Mouse (Mus musculus) midbrain, postnatal 0 days (tissue): Measurements from ENCODE around the gene Lmo1. TPM values are rescaled to one million over a fixed set of nuclear protein-coding genes. Genes with fewer than 3 reads are reported as not detected.

Experiments
- ATAC-seq: fragments of 200-750 bp; cut with Nextera tagmentation; 2 replicates; pipeline ENCODE4 v1.8.0; 2017; ENCODE audit warnings: moderate number of reproducible peaks, mild to moderate bottlenecking, moderate TSS enrichment, moderate library complexity; ENCODE audit not compliant: low FRiP score
- DNase-seq: peaks from one replicate; pipeline ENCODE4 v3.0.0-alpha.2; 2015; ENCODE audit warnings: low spot score
- H3K27ac ChIP-seq: fragments of 300-500 bp; sonication (generic); 2 replicates; pipeline ENCODE4 v1.5.1; 2014; ENCODE audit warnings: low read depth, mild to moderate bottlenecking, low read length, mixed read lengths
- H3K27me3 ChIP-seq: fragments of 300-500 bp; sonication (generic); 2 replicates; pipeline ENCODE4 v1.6.1; 2014; ENCODE audit warnings: low read length, control low read depth, mixed read lengths; ENCODE audit not compliant: insufficient read depth
- H3K36me3 ChIP-seq: fragments of 300-500 bp; sonication (generic); 2 replicates; pipeline ENCODE4 v1.6.1; 2014; ENCODE audit warnings: low read length, control low read depth, mixed read lengths; ENCODE audit not compliant: insufficient read depth
- H3K4me1 ChIP-seq: fragments of 300-500 bp; sonication (generic); 2 replicates; pipeline ENCODE4 v1.6.1; 2014; ENCODE audit warnings: mild to moderate bottlenecking, control low read depth, antibody characterized with exemption, low read length, mixed read lengths; ENCODE audit not compliant: insufficient read depth
- H3K4me2 ChIP-seq: fragments of 300-500 bp; sonication (generic); 2 replicates; pipeline ENCODE4 v1.6.1; 2014; ENCODE audit warnings: low read depth, mild to moderate bottlenecking, low read length, mixed read lengths; ENCODE audit not compliant: poor library complexity, severe bottlenecking
- H3K4me3 ChIP-seq: fragments of 300-500 bp; sonication (generic); 2 replicates; pipeline ENCODE4 v1.5.1; 2014; ENCODE audit warnings: low read depth, mild to moderate bottlenecking, low read length, moderate library complexity
- H3K9ac ChIP-seq: fragments of 300-500 bp; sonication (generic); replicated peaks from 2 replicates; pipeline ENCODE4 v1.6.1; 2014; ENCODE audit warnings: mild to moderate bottlenecking, low read length, moderate library complexity, mixed read lengths; ENCODE audit not compliant: poor library complexity, severe bottlenecking
- H3K9me3 ChIP-seq: fragments of 300-500 bp; sonication (generic); 2 replicates; pipeline ENCODE4 v1.6.1; 2016; ENCODE audit warnings: low read length, control low read depth
- CTCF ChIP-seq: IDR thresholded peaks from 2 replicates; pipeline ENCODE4 v1.5.1; 2016; ENCODE audit warnings: antibody characterized with exemption, mild to moderate bottlenecking
- WGBS: fragments of 180-500 bp; shearing (Covaris S2); extraction: QIAGEN DNeasy Blood & Tissue Kit; methylation state at CpG from one replicate; pipeline ENCODE4 v1.1.7; 2014; 5-methylcytosine and 5-hydroxymethylcytosine counted together
- polyA plus RNA-seq: library from polyadenylated mRNA; unstranded; fragments of >200 nt; fragmentation: Nextera tagmentation; extraction: Ambion mirVana; gene quantifications from 2 replicates; pipeline ENCODE4 v1.2.1, GENCODE M21; 2015
- total RNA-seq: library from RNA; depleted of rRNA; stranded (reverse); fragments of >200 nt; gene quantifications from 2 replicates; pipeline ENCODE4 v1.2.3, GENCODE M21; 2014

Gene Lmo1
- total and polyA plus RNA-seq, 2 experiments from 2014 or later, result 109 TPM

- no peak overlapping the region for H3K4me3 ChIP-seq
- H3K4me1 ChIP-seq, result peaks cover 5% of the 10 kb centered on the region; the same call in 1 of the 2 replicates
- 68% methylated on average over 2 of the region's 2 CpGs for WGBS
- no peak overlapping the region; the same call in 1 of the 2 replicates for H3K27ac ChIP-seq
- H3K27me3 ChIP-seq, result no peaks in the 10 kb centered on the region
- peaks cover 6% of the 10 kb centered on the region for H3K36me3 ChIP-seq
- ATAC-seq (no peak), DNase-seq (no peak)
- no peak overlapping the region for H3K4me2 ChIP-seq
- TF ChIP-seq CTCF, result no peak
- no peaks in the 10 kb centered on the region for H3K9me3 ChIP-seq
- H3K9ac ChIP-seq, result no peak overlapping the region
These were observed 34.0 kb downstream of the Lmo1 start for GRCm38 (mm10) chr7:109141054-109141453.

GRCm38 (mm10) chr7:109139405-109139804 is 35.6 kb downstream of the Lmo1 start:
- Histone ChIP-seq H3K27me3 (no peaks in the 10 kb centered on the region), H3K9ac (no peak overlapping the region), H3K27ac (no peak overlapping the region), H3K4me3 (no peak overlapping the region), H3K36me3 (peaks cover 6% of the 10 kb centered on the region), H3K9me3 (no peaks in the 10 kb centered on the region), H3K4me1 (peaks cover 5% of the 10 kb centered on the region; the same call in 1 of the 2 replicates), H3K4me2 (no peak overlapping the region)
- WGBS, result 12% methylated on average over 3 of the region's 3 CpGs
- ATAC-seq, result peak; percentile 82
- peak; percentile 95 for TF ChIP-seq CTCF
- DNase-seq, result peak; percentile 94

GRCm38 (mm10) chr7:109137441-109137840 is 37.6 kb downstream of the Lmo1 start:
- Histone ChIP-seq H3K4me1 (0 out of 2 replicates have a peak, but pooled peaks cover under 1% of the 10 kb centered on the region), H3K9ac (no peak overlapping the region), H3K9me3 (no peaks in the 10 kb centered on the region), H3K4me3 (no peak overlapping the region), H3K4me2 (no peak overlapping the region), H3K27ac (no peak overlapping the region), H3K36me3 (peaks cover 6% of the 10 kb centered on the region), H3K27me3 (no peaks in the 10 kb centered on the region)
- WGBS, result 88% methylated on average over 8 of the region's 8 CpGs
- no peak for ATAC-seq
- no peak for DNase-seq
- TF ChIP-seq CTCF, result no peak

- peaks cover 3% of the 10 kb centered on the region; the same call in 1 of the 2 replicates for H3K36me3 ChIP-seq
- WGBS, result 62% methylated on average over 2 of the region's 2 CpGs
- no peaks in the 10 kb centered on the region for H3K4me1 ChIP-seq
- no peak overlapping the region for H3K4me3 ChIP-seq
- TF ChIP-seq CTCF, result no peak
- DNase-seq (no peak), ATAC-seq (no peak)
- no peak overlapping the region for H3K4me2 ChIP-seq
- H3K9me3 ChIP-seq, result no peaks in the 10 kb centered on the region
- H3K27ac ChIP-seq, result no peak overlapping the region
- no peak overlapping the region for H3K9ac ChIP-seq
- no peaks in the 10 kb centered on the region for H3K27me3 ChIP-seq
These were observed 43.4 kb downstream of the Lmo1 start for GRCm38 (mm10) chr7:109131565-109131964.

- peak; percentile 38 for TF ChIP-seq CTCF
- WGBS, result 67% methylated on average over 5 of the region's 5 CpGs
- ATAC-seq, result no peak
These were observed 44.9 kb downstream of the Lmo1 start for GRCm38 (mm10) chr7:109129946-109130686.

GRCm38 (mm10) chr7:109129442-109129841 is 45.6 kb downstream of the Lmo1 start:
- Histone ChIP-seq H3K36me3 (no peaks in the 10 kb centered on the region), H3K4me3 (no peak overlapping the region), H3K4me1 (no peaks in the 10 kb centered on the region), H3K27ac (no peak overlapping the region), H3K9me3 (no peaks in the 10 kb centered on the region), H3K4me2 (no peak overlapping the region), H3K27me3 (no peaks in the 10 kb centered on the region), H3K9ac (no peak overlapping the region)
- TF ChIP-seq CTCF, result no peak
- DNase-seq (no peak), ATAC-seq (no peak)

More at GRCm38 (mm10) chr7:109129946-109130686, 44.9 kb downstream of the Lmo1 start:
- no peaks in the 10 kb centered on the region for H3K4me1 ChIP-seq
- H3K27ac ChIP-seq, result no peak overlapping the region
- no peak for DNase-seq
- no peaks in the 10 kb centered on the region for H3K27me3 ChIP-seq
- no peaks in the 10 kb centered on the region for H3K36me3 ChIP-seq
- no peaks in the 10 kb centered on the region for H3K9me3 ChIP-seq
- no peak overlapping the region for H3K4me3 ChIP-seq
- no peak overlapping the region for H3K4me2 ChIP-seq
- H3K9ac ChIP-seq, result no peak overlapping the region
